Mouse (Mus musculus): ENCODE results near the gene Smchd1.
A peak's percentile ranks its signal among the peaks of the same experiment; 100 is the strongest.

The Smchd1 gene

GRCm38 (mm10) chr17:71310486-71311339, 164.4 kb downstream of the Smchd1 start:
- DNase-seq (ENCODE audit: low read depth, low spot score): peak; percentile 58

- peak; percentile 47 for DNase-seq (ENCODE audit: low read depth, low spot score)
Measured at GRCm38 (mm10) chr17:71309711-71310485, 165.2 kb downstream of the Smchd1 start.

- peak; percentile 41 for DNase-seq (ENCODE audit: low read depth, low spot score)
Measured at GRCm38 (mm10) chr17:71309141-71309540, 166.0 kb downstream of the Smchd1 start.

GRCm38 (mm10) chr17:71308296-71308695, 166.8 kb downstream of the Smchd1 start:
- DNase-seq (ENCODE audit: low read depth, low spot score): no peak

- DNase-seq (ENCODE audit: low read depth, low spot score): no peak
Measured at GRCm38 (mm10) chr17:71307251-71307790, 167.8 kb downstream of the Smchd1 start.

GRCm38 (mm10) chr17:71306716-71307115, 168.4 kb downstream of the Smchd1 start:
- no peak for DNase-seq (ENCODE audit: low read depth, low spot score)

GRCm38 (mm10) chr17:71306091-71306490, 169.1 kb downstream of the Smchd1 start:
- DNase-seq (ENCODE audit: low read depth, low spot score): no peak

GRCm38 (mm10) chr17:71303444-71303843, 171.7 kb downstream of the Smchd1 start:
- no peak for DNase-seq (ENCODE audit: low read depth, low spot score)

- peak; percentile 23 for DNase-seq (ENCODE audit: low read depth, low spot score)
Measured at GRCm38 (mm10) chr17:71301413-71301812, 173.7 kb downstream of the Smchd1 start.

GRCm38 (mm10) chr17:71300338-71300737, 174.8 kb downstream of the Smchd1 start:
- DNase-seq (ENCODE audit: low read depth, low spot score): no peak

GRCm38 (mm10) chr17:71299879-71300278, 175.3 kb downstream of the Smchd1 start:
- no peak for DNase-seq (ENCODE audit: low read depth, low spot score)

- no peak for DNase-seq (ENCODE audit: low read depth, low spot score)
Measured at GRCm38 (mm10) chr17:71294570-71294969, 180.6 kb downstream of the Smchd1 start.
